Mouse (Mus musculus): ENCODE measurements around the gene Sh2b2. TPM values are rescaled to one million over a fixed set of nuclear protein-coding genes. Genes with fewer than 3 reads are reported as not detected.

Gene Sh2b2
- under 1 TPM in 1 of 3 experiments, not detected in 2; 0.24 TPM for polyA plus RNA-seq (2017; shearing (Covaris generic))

- no peak for ATAC-seq
These were observed at the start of gene Sh2b2 for GRCm38 (mm10) chr5:136246452-136246838. Gene Sh2b2 (minus strand): TSS chr5:136246556.

DNA sequence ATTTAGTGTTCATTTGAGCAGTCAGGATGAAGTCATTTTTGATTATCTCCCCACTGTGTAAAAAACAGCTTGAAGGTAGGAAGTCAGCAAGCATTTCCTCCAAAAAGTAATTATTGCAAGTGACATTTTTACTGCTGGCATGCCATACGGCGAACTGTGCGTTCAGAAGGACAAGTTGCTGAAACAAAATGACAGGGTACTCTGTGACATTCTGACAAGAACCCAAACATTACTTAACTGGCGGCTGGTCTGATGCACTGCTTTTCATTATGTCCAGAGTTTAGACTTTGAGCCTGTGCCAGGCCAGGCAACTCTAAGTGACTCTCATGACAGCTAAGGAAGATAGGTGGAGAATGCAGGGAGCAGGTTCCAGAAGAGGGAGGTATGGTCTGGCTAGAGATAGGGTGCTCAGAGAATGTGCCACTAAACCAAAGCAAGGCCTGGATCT, 46.6 kb upstream of the Sh2b2 start:
- no peak for ATAC-seq

DNA sequence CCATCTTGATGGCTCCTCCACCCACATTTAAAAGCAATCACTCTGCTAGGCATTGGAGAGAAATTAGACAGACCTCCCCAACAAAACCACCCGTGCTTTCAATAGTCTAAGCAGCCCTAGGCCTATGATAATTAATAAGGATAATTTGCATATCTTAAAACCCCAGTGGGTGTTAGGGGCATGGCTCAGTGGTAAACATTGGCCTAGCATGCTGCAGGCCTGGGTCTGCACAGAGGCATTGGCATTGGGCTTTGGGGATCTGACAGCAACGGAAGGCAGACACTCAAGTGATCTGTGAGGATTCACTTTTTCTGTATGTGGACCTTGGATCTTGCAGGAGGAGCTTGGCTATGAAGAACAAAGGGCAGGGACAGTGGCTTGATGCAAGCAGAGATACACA, 46.0 kb upstream of the Sh2b2 start:
- no peak for ATAC-seq

GRCm38 (mm10) chr5:136291562-136291961, 45.2 kb upstream of the Sh2b2 start:
- no peak for ATAC-seq

DNA sequence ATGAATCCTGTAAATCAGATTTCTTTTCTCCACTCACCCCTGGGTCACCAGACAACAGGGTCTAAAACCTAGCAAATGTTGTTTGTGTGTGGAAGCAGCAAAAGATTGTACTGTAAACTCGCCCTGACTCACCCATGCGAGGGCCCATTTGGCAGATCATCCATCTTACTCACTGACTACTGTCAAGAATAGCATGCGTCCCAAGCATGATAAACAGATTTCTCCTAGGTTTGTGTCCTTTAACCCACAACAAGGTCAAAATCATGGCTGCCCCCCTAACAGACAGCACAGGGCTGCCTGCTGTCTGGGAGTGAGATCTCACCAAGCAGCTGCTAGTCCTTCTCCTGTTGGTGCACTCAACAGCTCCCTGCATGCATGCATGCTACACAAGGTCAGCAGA, 43.4 kb upstream of the Sh2b2 start:
- no peak for ATAC-seq

GRCm38 (mm10) chr5:136288351-136289081, 42.2 kb upstream of the Sh2b2 start:
- ATAC-seq, result no peak

DNA sequence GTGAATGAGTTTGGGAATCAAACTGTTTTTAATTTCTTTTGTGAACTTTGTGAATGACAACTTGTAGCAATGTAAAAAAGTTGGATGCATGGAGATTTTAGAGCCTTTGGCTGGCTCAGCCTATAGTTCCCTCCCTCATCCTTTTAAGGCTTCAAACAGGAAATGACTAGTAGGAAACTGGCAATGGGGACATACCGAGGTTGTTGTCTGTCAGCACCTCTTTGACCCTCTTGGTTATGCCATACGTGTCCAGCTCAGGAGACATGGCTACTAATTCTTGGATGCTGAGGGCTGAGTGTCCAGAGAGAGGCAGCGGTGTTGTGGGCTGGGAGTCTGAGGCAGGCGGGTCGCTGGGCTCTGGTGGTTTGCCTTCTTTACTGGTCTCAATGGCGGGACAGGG, 40.2 kb upstream of the Sh2b2 start:
- ATAC-seq, result no peak

DNA sequence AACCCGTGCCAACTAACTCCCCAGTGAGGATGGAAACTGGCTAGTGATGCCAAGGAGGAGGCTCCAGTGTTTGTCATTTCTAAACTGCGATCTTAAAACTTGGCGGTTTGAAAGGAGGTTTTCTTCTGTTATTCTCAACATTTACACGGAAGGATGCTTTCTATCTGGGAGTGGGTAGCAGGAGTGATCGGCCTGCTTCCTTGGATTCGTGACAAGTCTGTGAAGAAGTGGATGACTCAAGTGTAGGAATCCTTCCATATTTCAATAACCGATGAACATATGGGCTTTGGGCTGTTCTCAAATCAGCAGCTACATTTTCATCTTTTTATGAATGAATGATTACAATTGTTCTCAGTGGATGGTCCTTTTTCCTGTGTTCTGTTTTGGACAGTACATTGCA, 38.8 kb upstream of the Sh2b2 start:
- ATAC-seq, result no peak

DNA sequence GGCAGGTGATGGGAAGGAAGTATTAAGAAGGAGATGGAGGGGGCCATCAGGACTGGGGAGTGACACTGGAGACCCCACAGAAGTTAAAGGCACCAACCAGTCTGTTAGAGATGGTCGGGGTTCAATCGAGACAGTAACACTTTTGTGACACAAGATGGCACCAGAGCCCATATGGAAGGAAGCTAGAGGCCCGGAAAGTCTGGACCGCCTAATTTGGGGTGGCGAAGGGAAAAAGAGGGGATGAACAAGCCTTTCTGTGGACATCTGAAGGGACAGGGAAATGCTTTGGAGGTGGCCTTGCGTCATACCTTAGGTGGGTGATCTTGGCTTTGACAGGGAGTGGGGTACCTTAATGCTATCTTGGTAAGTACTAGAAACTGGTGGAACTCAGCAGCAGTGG, 35.0 kb upstream of the Sh2b2 start:
- ATAC-seq, result no peak

DNA sequence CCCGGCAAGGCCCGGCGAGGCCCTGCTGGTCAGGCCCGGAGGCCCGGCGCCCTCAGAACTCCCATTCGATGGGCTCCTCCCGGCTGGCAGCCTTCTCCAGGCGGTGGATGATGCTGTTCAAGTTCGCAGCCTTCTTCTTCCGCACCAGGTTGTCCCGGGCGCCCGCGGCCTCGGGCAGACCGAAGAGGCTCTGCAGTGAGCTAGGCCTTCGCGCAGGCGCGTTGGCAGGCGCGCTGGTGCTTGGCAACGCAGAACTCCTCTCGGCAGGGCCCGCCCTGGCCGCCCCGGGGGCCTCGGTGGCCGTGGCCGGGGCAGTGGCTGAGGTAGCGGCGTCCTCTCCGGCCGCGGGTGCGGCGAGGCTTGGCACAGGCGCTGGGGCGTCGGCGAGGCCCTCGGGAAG, 28.4 kb upstream of the Sh2b2 start:
- ATAC-seq, result no peak

GRCm38 (mm10) chr5:136269937-136270336, 23.6 kb upstream of the Sh2b2 start:
- no peak for ATAC-seq

- no peak for ATAC-seq
These were observed 19.7 kb upstream of the Sh2b2 start for GRCm38 (mm10) chr5:136266077-136266476.

DNA sequence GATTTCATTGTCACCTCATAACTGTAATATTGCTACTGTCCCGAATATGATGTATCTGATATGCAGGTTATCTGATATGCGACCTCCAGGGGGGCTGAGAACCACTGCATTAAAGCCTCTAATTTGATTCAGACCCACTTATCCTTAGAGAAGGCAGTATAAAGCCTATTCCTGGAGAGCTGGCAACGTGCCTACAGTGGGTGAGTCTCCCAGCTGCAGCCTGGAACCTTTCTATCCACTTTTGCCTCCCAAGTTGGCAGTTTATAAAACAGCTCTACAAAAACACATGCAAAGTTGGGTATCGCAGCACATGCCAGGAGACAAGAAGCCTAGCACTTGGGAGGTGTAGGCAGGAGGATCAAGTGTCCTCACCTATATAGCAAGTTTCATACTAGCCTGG, 17.0 kb upstream of the Sh2b2 start:
- no peak for ATAC-seq

DNA sequence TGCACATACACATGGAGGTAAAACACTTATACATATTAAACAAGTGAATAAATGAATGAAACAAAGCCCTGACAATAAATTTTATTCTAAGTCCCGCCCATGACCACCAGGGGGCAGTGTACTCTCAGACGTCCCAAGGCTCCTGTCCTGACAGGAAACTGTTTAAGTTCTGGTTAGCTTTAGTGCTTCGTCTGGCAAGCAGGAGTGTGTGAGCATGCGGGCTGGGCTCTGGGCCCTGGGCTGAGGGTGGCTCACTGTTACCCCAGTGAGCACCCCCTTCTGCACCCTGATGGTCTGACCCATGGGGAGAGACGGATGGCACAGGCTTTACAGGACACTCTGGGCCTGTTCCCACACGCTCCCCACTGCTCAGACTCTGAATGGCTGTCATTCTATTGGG, 12.6 kb upstream of the Sh2b2 start:
- no peak for ATAC-seq

DNA sequence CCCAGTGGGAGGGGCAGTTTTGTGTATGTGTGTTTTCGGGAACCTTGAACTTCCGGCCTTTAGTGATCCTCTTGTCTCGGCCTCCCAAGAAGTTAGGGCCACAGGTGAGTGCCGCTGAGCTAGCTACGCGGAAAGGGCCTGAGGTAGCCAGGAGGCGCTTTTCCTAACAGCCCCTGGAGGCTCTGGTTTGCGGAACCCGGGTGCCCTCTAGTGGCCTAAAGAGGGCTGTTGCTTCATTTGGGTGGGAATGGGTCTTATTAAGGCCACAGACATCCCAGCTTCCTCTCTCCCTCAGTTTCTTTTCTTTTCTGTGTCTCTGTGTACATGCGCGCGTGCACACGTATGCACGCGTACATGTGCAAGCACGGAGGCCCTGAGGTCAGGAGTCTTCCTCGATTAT, 6.5 kb upstream of the Sh2b2 start:
- ATAC-seq, result peak; percentile 69

GRCm38 (mm10) chr5:136251004-136251403, 4.6 kb upstream of the Sh2b2 start:
- ATAC-seq, result no peak

- ATAC-seq, result no peak
These were observed 2.1 kb upstream of the Sh2b2 start for GRCm38 (mm10) chr5:136248441-136248840.

- no peak for ATAC-seq
These were observed 560 bp downstream of the Sh2b2 start for GRCm38 (mm10) chr5:136245541-136246451.

DNA sequence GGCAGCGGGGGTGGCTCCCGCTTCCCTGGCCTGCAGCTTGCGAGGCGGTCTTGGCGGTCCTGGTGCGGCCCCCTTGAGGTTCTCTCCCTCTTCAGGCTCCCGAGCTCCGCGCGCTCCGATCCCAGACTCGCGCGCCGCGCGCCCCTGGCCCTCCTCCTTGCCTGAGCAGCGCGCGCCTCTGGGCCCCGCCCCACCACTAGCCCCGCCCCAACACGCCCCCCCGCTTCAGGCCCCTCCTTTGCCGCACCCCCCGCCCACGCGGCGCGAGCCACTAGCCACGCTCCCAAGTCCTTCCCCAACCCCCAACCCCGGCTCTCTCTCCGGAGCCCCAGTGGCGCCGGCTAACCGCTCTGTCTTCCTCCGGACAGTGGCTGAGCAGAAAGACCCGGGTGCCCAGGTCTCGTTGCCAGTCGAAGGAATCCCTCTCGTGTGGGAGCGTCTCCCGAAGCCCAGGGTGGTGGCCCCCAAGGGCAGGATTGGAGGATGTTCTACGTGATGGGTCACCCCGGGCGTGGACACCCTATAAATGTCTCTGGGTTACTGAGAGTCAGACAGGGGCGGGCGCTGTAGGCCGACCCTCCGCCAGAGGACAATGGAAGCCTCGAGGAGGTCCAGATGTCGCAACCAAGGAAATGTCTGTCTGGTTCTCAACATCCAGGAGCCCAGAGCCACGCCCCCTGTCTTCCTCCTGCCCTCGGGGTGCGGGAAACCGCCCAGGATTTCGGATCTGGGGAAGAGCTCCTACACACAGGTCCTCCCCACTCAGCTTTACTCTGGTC, 1.4 kb downstream of the Sh2b2 start:
- ATAC-seq, result peak; percentile 61

DNA sequence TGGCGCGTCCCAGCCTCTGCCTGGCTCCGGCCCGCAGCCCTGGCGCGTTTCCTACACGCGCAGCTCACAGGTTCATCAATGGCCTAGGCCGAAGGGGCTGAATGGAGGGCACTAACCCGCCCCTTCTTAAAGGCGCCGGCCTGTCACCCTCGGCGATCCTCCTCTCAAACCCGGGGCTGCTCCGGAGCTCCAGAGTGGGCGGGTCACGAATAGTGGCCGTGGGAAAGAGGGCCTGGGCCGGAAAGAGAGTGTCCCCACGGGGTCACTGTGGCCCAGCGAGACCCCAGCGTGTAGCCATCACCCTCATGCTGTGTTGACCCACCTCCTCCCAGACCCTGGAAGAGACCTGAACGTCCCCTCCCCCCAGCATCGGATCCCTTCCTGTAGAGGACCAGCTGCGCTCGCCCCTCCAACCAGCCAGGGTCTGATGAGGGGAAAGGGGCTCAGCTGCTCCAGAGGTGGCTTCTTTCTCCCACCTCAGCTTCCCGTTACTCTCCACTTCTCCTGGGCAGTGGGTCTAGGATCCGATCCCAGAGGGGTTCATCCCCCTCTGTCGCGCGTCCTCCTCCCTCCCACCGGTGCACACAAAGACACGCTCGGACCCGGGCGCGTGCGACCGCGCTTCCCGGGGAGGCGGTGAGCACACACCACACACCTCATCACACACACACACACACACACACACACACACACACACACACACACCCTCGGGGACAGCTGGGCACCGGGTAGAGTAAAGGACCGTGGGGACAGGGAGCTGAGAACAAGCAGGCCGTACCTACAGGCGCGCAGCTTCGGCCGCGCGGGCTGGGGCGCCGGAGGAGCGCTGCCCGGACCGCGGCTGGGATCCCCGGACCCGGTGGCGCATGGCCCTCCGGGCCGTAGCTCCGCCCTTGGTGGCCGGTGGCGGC, 2.2 kb downstream of the Sh2b2 start:
- no peak for ATAC-seq

DNA sequence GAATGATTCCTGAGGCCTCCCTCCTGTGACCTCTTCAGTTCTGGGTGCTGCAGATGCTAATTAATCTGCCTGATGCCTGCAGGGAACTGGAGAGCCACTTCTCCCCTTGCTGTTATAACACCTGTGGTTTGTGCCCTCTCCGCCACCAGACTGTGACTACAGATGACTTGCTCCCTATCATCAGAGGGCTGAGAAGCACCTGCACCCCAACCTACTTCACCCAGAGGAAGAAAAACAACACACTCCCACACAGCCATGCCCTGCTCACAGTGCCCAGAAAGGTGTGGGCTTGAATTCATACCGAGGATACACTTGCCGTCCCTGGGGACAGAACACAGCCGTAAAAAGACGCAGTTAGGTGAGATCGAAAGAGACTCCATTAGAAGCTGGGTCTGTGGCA, 5.2 kb downstream of the Sh2b2 start:
- no peak for ATAC-seq

DNA sequence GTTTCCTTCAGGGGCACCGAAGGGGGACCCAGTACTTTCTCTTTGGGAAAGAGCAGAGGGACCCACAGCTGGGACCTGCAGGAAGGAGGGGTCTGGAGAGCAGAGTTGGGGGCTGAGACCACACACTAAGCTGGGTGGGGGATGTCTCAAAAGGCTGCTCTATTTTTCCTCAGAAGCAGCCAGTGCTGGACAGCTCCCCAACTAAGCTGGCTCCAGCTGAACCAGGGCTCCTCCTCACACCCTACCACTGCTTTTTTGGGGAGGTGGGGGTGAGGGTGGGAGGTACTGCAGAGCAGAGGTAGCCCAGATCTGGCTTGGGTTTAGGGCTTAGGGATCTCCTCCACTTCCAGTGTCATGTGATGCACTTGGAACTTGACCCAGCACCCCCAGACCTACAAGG, 6.0 kb downstream of the Sh2b2 start:
- no peak for ATAC-seq
